Mouse (Mus musculus) heart, embryonic 16.5 days (tissue): ENCODE data around the gene Coro6. TPM values are rescaled to one million over a fixed set of nuclear protein-coding genes. Genes with fewer than 3 reads are reported as not detected.

ENCODE experiments used
- ATAC-seq: fragments of 200-750 bp; cut with Nextera tagmentation; replicated peaks from 2 replicates; pipeline ENCODE4 v1.8.0; 2017; ENCODE audit warnings: moderate number of reproducible peaks; ENCODE audit not compliant: insufficient read depth, low FRiP score; ENCODE audit errors: extremely low read depth
- H3K27ac ChIP-seq: fragments of 300-500 bp; sonication (generic); 2 replicates; pipeline ENCODE4 v1.5.1; 2014; ENCODE audit warnings: mild to moderate bottlenecking, low read length, control low read depth, moderate library complexity
- H3K27me3 ChIP-seq: fragments of 300-500 bp; sonication (generic); 2 replicates; pipeline ENCODE4 v1.6.1; 2014; ENCODE audit warnings: low read length, mixed read lengths; ENCODE audit not compliant: control insufficient read depth, insufficient read depth
- H3K36me3 ChIP-seq: fragments of 300-500 bp; sonication (generic); 2 replicates; pipeline ENCODE4 v1.6.1; 2014; ENCODE audit not compliant: control insufficient read depth, insufficient read depth
- H3K4me1 ChIP-seq: fragments of 300-500 bp; sonication (generic); 2 replicates; pipeline ENCODE4 v1.6.1; 2014; ENCODE audit warnings: low read length, mixed read lengths; ENCODE audit not compliant: control insufficient read depth, insufficient read depth
- H3K4me2 ChIP-seq: fragments of 300-500 bp; sonication (generic); 2 replicates; pipeline ENCODE4 v1.6.1; 2014; ENCODE audit warnings: low read depth, mild to moderate bottlenecking, control low read depth, low read length
- H3K4me3 ChIP-seq: fragments of 300-500 bp; sonication (generic); 2 replicates; pipeline ENCODE4 v1.5.1; 2014; ENCODE audit warnings: mild to moderate bottlenecking, control low read depth, low read length
- H3K9ac ChIP-seq: fragments of 300-500 bp; sonication (generic); 2 replicates; pipeline ENCODE4 v1.6.1; 2014; ENCODE audit warnings: low read length, control low read depth
- H3K9me3 ChIP-seq: fragments of 300-500 bp; sonication (generic); replicated peaks from 2 replicates; pipeline ENCODE4 v1.6.1; 2016; ENCODE audit warnings: low read length; ENCODE audit not compliant: control insufficient read depth
- WGBS: fragments of 180-500 bp; shearing (Covaris S2); extraction: QIAGEN DNeasy Blood & Tissue Kit; methylation state at CpG from one replicate; pipeline ENCODE4 v1.1.7; 2014; 5-methylcytosine and 5-hydroxymethylcytosine counted together
- polyA plus RNA-seq: library from polyadenylated mRNA; unstranded; fragments of >200 nt; fragmentation: Nextera tagmentation; extraction: Ambion mirVana; gene quantifications from 2 replicates; pipeline ENCODE4 v1.2.1, GENCODE M21; 2015

Gene Coro6
- polyA plus RNA-seq, 1 experiment from 2014 or later: 47.4 TPM

DNA sequence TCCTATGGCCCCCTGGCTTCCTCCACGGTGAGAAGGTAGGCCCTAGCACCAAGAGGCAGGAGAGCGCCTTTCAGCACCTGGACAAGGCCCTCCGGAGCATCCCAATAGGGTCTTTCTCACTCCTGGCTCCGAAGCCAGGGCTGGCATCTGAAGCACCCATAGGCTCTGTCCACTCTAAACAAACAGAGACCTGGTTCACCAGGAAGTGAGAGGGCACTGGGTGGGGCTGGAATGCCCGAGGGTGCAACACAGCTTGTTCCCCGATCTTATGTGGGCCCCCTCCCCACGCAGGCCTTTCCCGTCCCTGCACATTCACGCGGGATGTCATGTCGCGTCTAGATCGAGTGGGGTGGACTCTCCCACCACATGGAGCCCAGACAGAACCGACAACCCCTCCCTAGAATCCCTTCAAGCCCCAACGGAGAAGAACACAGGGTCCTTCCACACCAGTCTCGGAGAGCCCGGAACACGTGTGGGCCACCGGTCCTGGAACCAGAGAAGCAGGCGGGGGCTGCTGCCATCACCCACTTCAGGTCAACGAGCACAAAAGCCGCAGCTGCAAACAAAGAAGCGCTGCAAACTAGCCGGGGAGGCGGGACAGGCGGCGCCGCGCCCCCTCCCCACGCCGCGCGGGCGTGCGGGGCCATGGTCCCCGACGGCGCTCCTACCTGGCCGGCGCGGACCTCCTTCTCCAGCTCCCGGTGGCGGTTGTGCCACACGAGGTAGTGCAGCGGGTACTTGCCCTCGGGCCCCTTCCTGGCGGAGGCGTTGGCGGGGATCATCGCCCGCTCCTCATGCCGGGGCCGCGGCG lies 26.8 kb downstream of the Coro6 start:
- no peaks in the 10 kb centered on the region for H3K27me3 ChIP-seq
- H3K4me3 ChIP-seq: peak overlapping the region; percentile 87
- H3K9me3 ChIP-seq: no peaks in the 10 kb centered on the region
- no peak for ATAC-seq
- H3K4me2 ChIP-seq: peak overlapping the region; percentile 99
- H3K36me3 ChIP-seq: no peaks in the 10 kb centered on the region
- peak overlapping the region; percentile 89 for H3K9ac ChIP-seq
- no peak overlapping the region for H3K27ac ChIP-seq
- WGBS: 5% methylated on average over 50 of the region's 55 CpGs
- peaks cover 45% of the 10 kb centered on the region for H3K4me1 ChIP-seq

DNA sequence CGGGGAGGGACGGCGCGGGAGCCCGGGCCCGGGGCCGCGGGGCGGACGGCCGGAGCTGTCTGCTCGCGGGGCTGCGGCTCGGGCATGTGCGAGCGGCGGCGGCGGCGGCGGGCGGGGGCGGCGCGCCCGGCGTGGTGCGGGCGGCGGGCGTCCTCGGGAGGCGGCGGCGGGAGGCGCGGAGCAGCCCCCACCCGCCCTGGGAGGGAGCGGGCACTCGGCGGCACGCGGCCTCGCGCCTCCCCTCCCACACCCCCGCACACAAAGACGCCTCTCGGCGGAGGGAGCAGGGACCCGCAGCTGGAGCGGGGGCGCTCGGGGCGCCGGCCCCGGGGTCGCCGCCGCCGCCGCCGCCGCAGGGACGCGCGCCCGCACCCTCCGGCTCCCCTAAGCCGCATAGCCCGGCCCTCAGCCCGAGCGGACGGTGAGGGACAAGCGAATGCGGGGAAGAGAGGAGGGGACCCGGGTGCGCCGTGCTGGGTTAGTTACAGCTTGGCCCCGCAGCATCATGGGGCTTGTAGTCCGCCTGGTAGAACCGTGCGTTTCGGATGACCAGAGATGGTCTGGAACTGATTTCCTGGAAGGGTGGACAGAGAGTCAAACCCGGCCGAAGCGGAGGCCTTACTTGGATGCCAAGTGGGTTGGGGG lies 27.5 kb downstream of the Coro6 start, which contains the start of gene Ankrd13b:
Gene Ankrd13b (minus strand): TSS at position 88 of the 645 bp plus-strand sequence.
- Histone ChIP-seq H3K4me2 (peak within 1 kb of the TSS; percentile 99), H3K27ac (0 out of 2 replicates have a peak within 1 kb of the TSS, but pooled peaks have one; percentile 11), H3K4me1 (peaks cover 52% of the 10 kb centered on the region), H3K9me3 (no peaks in the 10 kb centered on the region), H3K27me3 (no peaks in the 10 kb centered on the region), H3K36me3 (no peaks in the 10 kb centered on the region), H3K4me3 (peak within 1 kb of the TSS; percentile 87), H3K9ac (peak within 1 kb of the TSS; percentile 89)
- 0 out of 2 replicates have a peak, but pooled peaks have one; percentile 17 for ATAC-seq
- under 1% methylated on average over 72 of the region's 87 CpGs for WGBS

DNA sequence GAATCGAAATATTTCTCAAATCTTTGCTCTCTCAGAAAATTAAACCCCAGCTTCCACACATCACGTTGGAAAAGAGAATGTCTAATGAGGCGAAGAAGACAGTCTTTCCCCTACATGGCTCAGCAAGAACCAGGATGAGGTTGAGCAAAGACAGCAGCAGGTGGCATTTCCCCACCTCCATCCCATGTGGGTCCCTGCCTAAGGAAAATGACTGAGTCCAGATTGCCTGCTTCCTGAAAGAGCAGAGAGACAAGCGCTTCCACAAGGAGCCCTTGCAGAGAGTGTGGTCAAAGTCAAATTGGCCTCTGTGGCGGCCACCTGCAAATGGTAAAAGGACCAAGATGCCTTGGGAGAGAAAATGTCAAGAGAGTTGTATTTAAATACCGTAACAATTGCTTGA lies 28.2 kb downstream of the Coro6 start:
- Histone ChIP-seq H3K36me3 (no peaks in the 10 kb centered on the region), H3K4me1 (peaks cover 60% of the 10 kb centered on the region), H3K27ac (peak overlapping the region; percentile 87), H3K4me3 (no peak overlapping the region), H3K9me3 (no peaks in the 10 kb centered on the region), H3K4me2 (peak overlapping the region; percentile 99), H3K27me3 (no peaks in the 10 kb centered on the region), H3K9ac (peak overlapping the region; percentile 40)
- WGBS: 76% methylated on average over 6 of the region's 6 CpGs
- ATAC-seq: no peak

DNA sequence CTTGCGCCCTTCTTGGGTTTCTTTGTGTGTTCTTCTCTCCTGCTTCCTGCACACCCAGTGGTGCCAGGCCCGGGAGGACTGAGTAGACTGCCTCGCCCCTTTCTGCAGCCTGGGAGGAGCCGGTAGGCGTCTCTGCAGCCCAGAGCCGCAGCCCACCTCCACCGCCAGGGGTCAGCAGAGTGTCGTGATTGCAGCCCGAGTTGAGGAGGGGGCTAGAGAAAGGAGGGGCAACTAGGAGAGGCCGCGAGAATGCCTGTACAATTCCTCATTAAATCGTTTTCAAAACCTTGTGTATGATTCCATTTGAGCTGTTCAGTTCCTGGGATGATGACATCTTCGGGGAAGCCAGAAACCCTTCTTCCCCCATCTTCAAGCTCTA lies 28.9 kb downstream of the Coro6 start:
- Histone ChIP-seq H3K9ac (peak overlapping the region; percentile 95), H3K27me3 (no peaks in the 10 kb centered on the region), H3K27ac (peak overlapping the region; percentile 87), H3K4me1 (peaks cover 65% of the 10 kb centered on the region), H3K9me3 (no peaks in the 10 kb centered on the region), H3K4me3 (peak overlapping the region; percentile 95), H3K36me3 (no peaks in the 10 kb centered on the region), H3K4me2 (peak overlapping the region; percentile 96)
- peak; percentile 49 for ATAC-seq
- WGBS: 1% methylated on average over 13 of the region's 13 CpGs

- peak overlapping the region; percentile 87 for H3K27ac ChIP-seq
- peak; percentile 42 for ATAC-seq
- H3K4me1 ChIP-seq: peaks cover 66% of the 10 kb centered on the region
- no peaks in the 10 kb centered on the region for H3K36me3 ChIP-seq
- under 1% methylated on average over 23 of the region's 23 CpGs for WGBS
- peak overlapping the region; percentile 96 for H3K4me2 ChIP-seq
- H3K9ac ChIP-seq: peak overlapping the region; percentile 95
- peak overlapping the region; percentile 95 for H3K4me3 ChIP-seq
- H3K9me3 ChIP-seq: no peaks in the 10 kb centered on the region
- H3K27me3 ChIP-seq: no peaks in the 10 kb centered on the region
These were observed 29.5 kb downstream of the Coro6 start for GRCm38 (mm10) chr11:77491502-77492291.

DNA sequence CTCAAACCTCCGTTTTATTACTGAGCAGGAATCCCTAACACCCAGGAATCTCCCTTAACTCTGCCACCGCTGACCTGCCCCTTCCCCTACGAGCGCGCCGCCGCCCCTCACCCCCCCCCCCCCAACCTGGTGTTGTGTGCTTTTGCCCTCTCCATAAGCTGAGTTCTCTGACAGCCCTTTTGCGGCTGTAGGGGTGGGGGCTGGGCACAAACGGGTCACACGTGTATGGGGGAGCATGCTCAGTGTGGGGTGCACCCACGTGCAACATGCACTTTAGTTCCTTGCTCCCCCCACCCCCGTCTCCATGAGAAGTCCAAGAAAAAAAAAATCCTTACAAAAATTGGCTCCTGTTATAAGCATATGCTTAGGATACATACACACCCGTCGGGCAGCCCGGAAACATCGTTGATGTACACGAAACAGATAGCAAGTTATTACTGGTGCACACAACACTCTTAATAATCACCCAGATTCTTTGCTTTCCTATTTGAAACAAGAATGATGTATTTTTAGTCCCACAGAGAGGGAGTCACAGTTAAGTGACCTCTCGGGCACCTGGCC lies 30.2 kb downstream of the Coro6 start:
- Histone ChIP-seq H3K9ac (peak overlapping the region; percentile 95), H3K27me3 (no peaks in the 10 kb centered on the region), H3K9me3 (no peaks in the 10 kb centered on the region), H3K27ac (peak overlapping the region; percentile 87), H3K4me3 (peak overlapping the region; percentile 95), H3K4me1 (peaks cover 65% of the 10 kb centered on the region), H3K4me2 (peak overlapping the region; percentile 96), H3K36me3 (no peaks in the 10 kb centered on the region)
- no peak for ATAC-seq
- WGBS: 0% methylated on average over 18 of the region's 18 CpGs

GRCm38 (mm10) chr11:77492911-77493332 lies 30.7 kb downstream of the Coro6 start:
- H3K27ac ChIP-seq: peak overlapping the region; percentile 87
- peak; percentile 79 for ATAC-seq
- under 1% methylated on average over 29 of the region's 32 CpGs for WGBS
- H3K9ac ChIP-seq: peak overlapping the region; percentile 95
- peak overlapping the region; percentile 96 for H3K4me2 ChIP-seq
- H3K36me3 ChIP-seq: no peaks in the 10 kb centered on the region
- no peaks in the 10 kb centered on the region for H3K27me3 ChIP-seq
- peak overlapping the region; percentile 95 for H3K4me3 ChIP-seq
- no peaks in the 10 kb centered on the region for H3K9me3 ChIP-seq
- H3K4me1 ChIP-seq: peaks cover 66% of the 10 kb centered on the region

DNA sequence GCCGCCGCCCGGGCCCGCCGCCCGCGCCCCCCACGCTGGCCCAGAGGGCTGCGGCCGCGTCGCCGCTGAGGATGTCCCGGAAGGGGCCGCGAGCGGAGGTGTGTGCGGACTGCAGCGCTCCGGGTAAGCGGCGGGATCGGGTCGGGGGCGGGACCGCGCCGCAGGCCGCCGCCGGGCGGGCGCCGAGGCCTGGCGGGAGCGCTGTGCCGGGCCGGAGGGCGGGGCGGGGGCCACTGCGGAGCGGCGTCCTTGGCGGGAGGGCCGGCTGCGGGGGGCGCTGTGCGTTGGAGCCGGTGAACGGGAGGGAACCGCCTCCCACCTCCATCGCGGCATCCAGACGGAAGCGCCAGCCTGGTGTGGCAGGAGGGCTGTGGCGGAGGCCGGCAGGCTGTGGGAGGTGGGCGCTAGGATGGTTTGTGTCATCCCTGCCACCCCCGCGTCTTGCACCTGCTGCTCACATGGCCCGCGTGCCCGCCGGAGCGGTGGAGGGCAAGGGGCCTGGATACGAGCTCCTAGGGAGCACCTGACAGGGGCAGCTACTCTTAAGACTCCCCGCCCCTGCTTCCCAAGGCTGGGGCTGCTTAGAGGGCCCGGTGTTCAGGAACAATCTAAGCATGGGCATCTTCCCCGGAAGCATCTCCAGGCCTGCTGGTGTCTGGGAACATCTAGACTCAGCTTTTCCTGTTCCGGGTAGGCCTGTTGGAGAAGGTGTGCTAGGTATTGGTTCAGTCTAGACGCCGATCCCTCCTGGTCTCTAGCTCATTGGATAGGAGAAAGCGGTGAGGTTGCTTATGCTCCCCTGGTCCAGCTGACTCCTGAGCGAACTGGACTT lies 31.5 kb downstream of the Coro6 start, which contains the start of gene Git1:
Gene Git1 (plus strand): TSS at position 51 of the 832 bp plus-strand sequence.
- Histone ChIP-seq H3K4me1 (peaks cover 67% of the 10 kb centered on the region), H3K4me2 (peak within 1 kb of the TSS; percentile 96), H3K9me3 (no peaks in the 10 kb centered on the region), H3K27ac (peak within 1 kb of the TSS; percentile 87), H3K9ac (peak within 1 kb of the TSS; percentile 95), H3K36me3 (no peaks in the 10 kb centered on the region), H3K27me3 (no peaks in the 10 kb centered on the region), H3K4me3 (peak within 1 kb of the TSS; percentile 95)
- WGBS: 1% methylated on average over 52 of the region's 74 CpGs
- no peak for ATAC-seq
